Mouse (Mus musculus): ENCODE measurements around the gene Cd300lf. TPM values are rescaled to one million over a fixed set of nuclear protein-coding genes. Genes with fewer than 3 reads are reported as not detected.

The Cd300lf gene
- polyA plus RNA-seq, 1 experiment from 2014 or later = 0.36 TPM

Other genes with a start within 250 kb of the Cd300lf start
- 1.7 and 1.8 TPM in 2 replicates for gene Cd300a, start 244.0 kb downstream of the Cd300lf start, polyA plus RNA-seq (2015; fragmentation: Nextera tagmentation; extraction: Ambion mirVana)
- 0.25 and 0.31 TPM in 2 replicates for gene Cd300lb, start 199.6 kb downstream of the Cd300lf start, polyA plus RNA-seq (2015; fragmentation: Nextera tagmentation; extraction: Ambion mirVana)
- gene Cd300c, start 164.8 kb downstream of the Cd300lf start, polyA plus RNA-seq (2015; fragmentation: Nextera tagmentation; extraction: Ambion mirVana) = not detected in 2 replicates
- gene Cd300ld, start 144.1 kb downstream of the Cd300lf start, polyA plus RNA-seq (2015; fragmentation: Nextera tagmentation; extraction: Ambion mirVana) = 0.10 and 0.26 TPM in 2 replicates
- gene Cd300c2, start 132.1 kb downstream of the Cd300lf start, polyA plus RNA-seq (2015; fragmentation: Nextera tagmentation; extraction: Ambion mirVana) = 2.0 and 2.7 TPM in 2 replicates
- not detected in 2 replicates for gene Cd300ld2, start 117.8 kb downstream of the Cd300lf start, polyA plus RNA-seq (2015; fragmentation: Nextera tagmentation; extraction: Ambion mirVana)
- gene Cd300ld4, start 107.0 kb downstream of the Cd300lf start, polyA plus RNA-seq (2015; fragmentation: Nextera tagmentation; extraction: Ambion mirVana) = not detected in 2 replicates
- gene Cd300ld5, start 96.2 kb downstream of the Cd300lf start, polyA plus RNA-seq (2015; fragmentation: Nextera tagmentation; extraction: Ambion mirVana) = not detected in 2 replicates
- gene Cd300ld3, start 85.6 kb downstream of the Cd300lf start, polyA plus RNA-seq (2015; fragmentation: Nextera tagmentation; extraction: Ambion mirVana) = not detected in 2 replicates
- gene Cd300e, start 71.8 kb downstream of the Cd300lf start, polyA plus RNA-seq (2015; fragmentation: Nextera tagmentation; extraction: Ambion mirVana) = not detected in 2 replicates
- gene Rab37, start 42.6 kb downstream of the Cd300lf start, polyA plus RNA-seq (2015; fragmentation: Nextera tagmentation; extraction: Ambion mirVana) = 1.7 and 2.1 TPM in 2 replicates
- gene Slc9a3r1, start 29.3 kb upstream of the Cd300lf start, polyA plus RNA-seq (2015; fragmentation: Nextera tagmentation; extraction: Ambion mirVana) = 123 and 127 TPM in 2 replicates
- 10.6 and 11.0 TPM in 2 replicates for gene Tmem104, start 53.5 kb upstream of the Cd300lf start, polyA plus RNA-seq (2015; fragmentation: Nextera tagmentation; extraction: Ambion mirVana)
- gene Nat9, start 53.9 kb upstream of the Cd300lf start, polyA plus RNA-seq (2015; fragmentation: Nextera tagmentation; extraction: Ambion mirVana) = 21.5 and 23.4 TPM in 2 replicates
- gene Grin2c, start 133.3 kb upstream of the Cd300lf start, polyA plus RNA-seq (2015; fragmentation: Nextera tagmentation; extraction: Ambion mirVana) = not detected in 2 replicates
- 15.4 and 20.8 TPM in 2 replicates for gene Fdxr, start 143.1 kb upstream of the Cd300lf start, polyA plus RNA-seq (2015; fragmentation: Nextera tagmentation; extraction: Ambion mirVana)
- gene Fads6, start 163.7 kb upstream of the Cd300lf start, polyA plus RNA-seq (2015; fragmentation: Nextera tagmentation; extraction: Ambion mirVana) = 0.49 and 0.55 TPM in 2 replicates
- gene Otop2, start 173.2 kb upstream of the Cd300lf start, polyA plus RNA-seq (2015; fragmentation: Nextera tagmentation; extraction: Ambion mirVana) = 0.06 and 0.09 TPM in 2 replicates
- gene Ush1g, start 188.0 kb upstream of the Cd300lf start, polyA plus RNA-seq (2015; fragmentation: Nextera tagmentation; extraction: Ambion mirVana) = not detected in 2 replicates
- not detected in 2 replicates for gene Otop3, start 200.7 kb upstream of the Cd300lf start, polyA plus RNA-seq (2015; fragmentation: Nextera tagmentation; extraction: Ambion mirVana)
- 6.7 and 8.1 TPM in 2 replicates for gene Hid1, start 233.8 kb upstream of the Cd300lf start, polyA plus RNA-seq (2015; fragmentation: Nextera tagmentation; extraction: Ambion mirVana)
- gene Cdr2l, start 247.9 kb upstream of the Cd300lf start, polyA plus RNA-seq (2015; fragmentation: Nextera tagmentation; extraction: Ambion mirVana) = 10.6 and 10.7 TPM in 2 replicates